Mouse (Mus musculus): ENCODE measurements around the gene Dkkl1.

Gene Dkkl1

DNA sequence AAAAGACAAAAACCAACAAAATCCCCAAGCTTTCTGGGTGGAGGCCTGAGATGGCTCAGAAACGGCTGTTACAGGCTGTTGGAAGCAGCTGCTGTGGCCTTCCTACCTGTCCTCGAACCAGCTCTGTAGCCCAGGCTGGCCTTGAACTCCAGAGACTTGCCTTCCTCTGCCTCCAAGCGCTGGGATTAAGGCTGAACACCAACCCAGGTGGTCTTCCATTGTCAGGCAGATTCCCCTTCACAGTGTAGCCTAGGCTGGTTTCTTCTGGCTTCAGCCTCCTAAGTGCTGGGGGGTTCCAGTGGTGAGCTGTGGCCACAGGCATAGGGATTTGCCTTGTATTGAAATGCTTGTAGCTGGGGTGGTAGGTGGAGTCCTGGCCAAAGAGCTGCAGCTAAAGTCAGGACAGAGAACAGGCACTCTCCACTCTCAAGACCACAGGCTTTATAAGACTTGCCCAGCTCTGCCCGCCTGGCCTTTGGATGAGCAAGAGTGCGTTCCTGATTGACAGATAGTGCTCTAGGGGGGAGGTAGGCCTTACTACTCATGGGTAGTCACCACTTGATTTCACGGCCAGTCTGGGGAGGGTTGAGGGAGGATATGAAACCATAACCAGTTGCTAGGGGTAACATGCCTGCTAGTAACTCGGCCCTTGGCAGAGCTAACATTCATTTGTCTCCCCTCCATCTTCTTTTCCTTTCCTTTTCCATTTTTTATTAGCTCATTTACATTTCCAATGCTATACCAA lies 17.7 kb upstream of the Dkkl1 start:
- DNase-seq (ENCODE audit: low read depth, low spot score): no peak

DNA sequence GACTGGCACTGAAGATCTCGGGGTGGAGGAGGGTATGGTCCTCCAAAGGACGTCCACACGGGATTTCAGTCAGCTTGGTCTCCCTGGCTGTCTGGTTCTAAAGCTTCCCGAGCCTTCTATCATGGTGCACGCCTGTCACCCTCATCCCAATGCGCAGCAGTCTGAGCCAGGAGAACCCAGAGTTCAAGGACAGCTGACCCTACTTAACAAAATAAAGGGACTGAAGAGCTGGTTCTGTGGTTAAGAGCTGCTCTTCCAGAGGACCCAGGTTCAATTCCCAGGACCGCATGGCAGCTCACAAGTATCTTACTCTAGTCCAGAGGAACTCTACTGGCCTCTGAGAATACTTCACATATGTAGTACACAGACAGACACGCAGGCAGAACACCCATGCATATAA lies 17.1 kb upstream of the Dkkl1 start:
- DNase-seq (ENCODE audit: low read depth, low spot score): no peak

DNA sequence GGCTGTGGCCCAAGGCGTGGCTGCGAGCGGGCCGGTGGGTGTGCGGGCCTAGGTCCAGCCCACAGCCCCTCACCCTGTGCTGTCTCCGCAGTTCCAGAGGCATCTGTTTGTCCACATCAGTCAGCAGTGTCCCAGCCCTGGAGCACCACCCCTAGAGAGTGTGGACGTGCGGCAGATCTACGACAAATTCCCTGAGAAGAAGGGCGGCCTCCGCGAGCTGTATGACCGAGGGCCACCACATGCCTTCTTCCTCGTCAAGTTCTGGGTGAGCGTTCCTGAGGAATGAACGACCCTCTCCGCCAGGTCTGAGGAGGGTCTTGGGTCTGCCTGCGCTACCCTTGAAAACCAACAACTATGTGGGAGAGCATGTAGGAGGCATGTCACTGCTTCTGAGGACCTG lies 16.6 kb upstream of the Dkkl1 start:
- no peak for DNase-seq (ENCODE audit: low read depth, low spot score)

DNA sequence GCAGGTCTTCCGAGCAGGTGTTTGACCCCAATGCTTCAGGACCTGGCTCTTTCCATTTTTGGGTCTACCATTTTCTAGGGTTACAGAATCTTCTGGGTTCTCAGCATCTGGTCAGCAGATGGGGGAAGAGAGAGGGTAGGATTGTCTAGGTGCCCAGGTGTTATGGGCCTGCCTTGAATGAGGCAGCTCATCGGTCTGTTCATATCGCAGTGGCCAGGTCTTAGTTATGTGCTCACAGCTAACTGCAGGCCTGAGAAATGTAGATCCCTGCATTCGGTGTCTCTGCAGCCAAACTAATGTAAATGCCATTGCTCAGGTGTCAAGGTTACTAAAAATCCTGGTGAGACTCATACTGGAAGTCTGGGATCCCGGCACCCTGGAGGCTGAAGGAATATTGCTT lies 14.5 kb upstream of the Dkkl1 start:
- DNase-seq (ENCODE audit: low read depth, low spot score): no peak

DNA sequence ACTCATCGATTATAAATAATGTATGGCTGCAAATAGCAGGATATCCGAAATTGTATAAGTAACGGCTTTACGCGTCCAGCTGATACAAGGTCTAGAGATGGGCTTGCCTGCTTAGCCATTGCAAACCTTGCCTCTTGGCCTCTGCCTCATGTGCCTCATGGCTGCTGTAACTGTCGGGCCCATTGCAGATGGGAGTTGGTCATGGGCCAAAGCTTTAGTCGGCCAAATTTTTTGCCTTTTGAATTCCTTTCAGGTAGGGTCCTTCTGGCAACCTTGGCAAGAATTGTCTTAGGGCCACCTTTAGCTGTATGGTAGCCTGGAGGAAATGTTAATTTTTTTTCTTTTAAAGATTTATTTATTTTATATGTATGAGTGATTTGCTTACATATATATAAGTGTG lies 12.9 kb upstream of the Dkkl1 start:
- DNase-seq (ENCODE audit: low read depth, low spot score): no peak

DNA sequence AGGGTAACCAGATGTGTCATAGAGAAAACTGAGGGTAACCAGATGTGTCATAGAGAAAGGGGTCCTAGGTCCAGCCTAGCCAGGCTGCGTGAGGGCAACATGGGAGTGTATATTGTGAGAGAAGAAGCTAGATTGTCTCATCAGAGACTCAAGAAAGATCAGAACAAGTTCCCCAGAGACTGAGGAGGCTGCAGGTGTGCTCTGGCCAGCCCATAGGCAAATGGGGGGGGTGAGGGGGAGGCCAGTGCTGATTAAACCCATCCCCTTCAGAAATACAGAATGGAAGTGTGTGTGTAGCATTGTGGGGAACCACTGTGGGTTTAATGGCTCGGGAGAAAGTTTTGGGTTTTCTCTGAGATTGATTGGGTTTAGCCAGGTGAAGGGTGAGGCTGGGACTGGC lies 9.7 kb upstream of the Dkkl1 start:
- DNase-seq (ENCODE audit: low read depth, low spot score): no peak

DNA sequence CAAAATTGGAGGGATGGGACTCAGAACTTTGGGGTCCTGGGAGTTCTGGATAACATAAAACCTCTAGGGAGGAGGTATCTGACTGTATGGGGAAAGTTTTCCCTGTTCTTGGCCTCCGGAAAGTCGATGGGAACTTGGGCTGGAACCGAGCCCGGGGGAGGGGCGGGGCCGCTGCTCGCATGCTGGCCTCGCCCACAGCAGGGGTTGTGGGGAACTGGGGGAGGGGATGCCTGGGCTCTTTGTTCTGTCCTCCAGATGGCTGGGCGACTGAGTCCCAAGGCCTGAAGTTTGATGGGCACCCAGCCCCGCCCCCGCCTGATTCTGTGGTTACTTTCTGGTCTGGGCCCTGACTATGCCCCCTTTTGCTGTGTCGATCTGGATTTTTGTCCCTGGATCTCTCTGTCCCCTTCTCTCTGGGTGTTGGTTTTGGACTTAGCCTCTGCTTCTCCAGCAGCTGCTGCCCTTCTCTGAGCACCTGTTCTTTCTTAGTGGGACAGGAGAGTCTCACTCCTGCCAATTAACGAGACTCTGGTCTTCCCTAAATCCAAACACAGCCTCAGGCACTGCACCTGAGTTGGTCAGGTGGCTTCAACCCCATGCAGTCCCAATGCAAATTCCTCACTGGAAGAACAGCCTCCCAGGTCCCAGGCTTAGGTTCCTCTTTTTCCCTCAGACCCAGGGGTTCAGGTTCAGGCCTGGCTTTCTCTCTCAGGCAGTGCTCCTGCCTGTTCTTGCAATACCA lies 4.7 kb upstream of the Dkkl1 start:
- DNase-seq (ENCODE audit: low read depth, low spot score): no peak

DNA sequence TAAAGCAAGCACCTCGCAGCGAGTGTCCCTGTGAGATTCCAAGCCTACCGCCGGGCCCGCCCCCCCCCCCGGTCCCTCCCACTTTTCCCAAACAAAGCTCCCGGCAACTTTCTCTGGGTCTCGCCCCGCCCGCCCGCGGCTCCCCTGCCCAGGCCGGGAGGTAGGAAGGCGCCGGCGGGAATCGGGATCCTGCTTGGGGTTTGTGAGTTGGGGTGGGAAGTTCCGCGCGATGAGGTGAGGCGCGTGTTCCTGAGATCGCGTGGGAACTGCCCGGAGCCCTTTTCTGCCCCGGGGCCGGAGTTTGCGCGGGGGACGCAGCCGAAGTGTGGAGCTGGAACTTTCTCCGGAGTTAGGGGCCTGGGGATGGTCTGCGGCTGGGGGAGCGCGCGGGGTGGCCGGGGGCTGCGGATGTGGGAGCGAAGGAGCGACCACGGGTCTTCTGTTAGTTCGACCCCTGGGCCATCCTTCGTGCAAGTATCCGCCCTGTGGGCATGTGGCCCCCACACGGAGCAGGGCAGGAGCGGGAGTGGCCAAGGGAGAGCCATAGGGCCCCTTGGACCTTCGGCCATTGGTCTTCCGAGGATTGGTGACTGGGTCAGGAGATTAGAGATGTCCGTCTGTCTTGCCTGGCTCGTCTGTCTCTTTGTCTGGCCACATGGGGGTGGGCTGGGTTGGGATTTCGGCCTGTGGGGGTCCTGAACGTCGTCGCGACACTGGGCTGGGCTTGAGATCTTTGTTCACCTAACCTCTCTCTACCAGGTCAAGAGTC lies 3.9 kb upstream of the Dkkl1 start, which contains the start of gene Tead2:
Gene Tead2, plus strand, starts transcription at position 81 of the 769 bp plus-strand sequence.
- DNase-seq (ENCODE audit: low read depth, low spot score): no peak

DNA sequence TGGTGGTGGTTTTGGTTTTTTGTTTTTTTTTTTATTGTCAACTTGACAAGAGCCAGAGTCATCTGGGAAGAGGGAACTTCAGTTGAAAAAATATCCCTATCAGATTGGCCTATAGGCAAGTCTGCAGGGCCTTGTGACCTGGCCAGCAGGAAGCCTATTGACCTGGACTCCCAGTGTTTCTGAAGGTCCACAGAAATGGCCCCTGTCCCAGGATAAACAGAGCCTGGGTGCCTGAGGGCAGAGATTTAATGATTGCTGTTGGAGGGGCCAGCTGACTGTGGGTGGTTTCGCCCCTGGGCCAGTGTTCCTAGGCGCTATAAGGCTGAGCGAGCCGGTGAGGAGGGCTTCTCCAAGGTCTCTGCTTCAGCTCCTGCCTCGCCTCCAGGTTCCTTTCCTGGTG lies 1.8 kb upstream of the Dkkl1 start:
- DNase-seq (ENCODE audit: low read depth, low spot score): no peak

DNA sequence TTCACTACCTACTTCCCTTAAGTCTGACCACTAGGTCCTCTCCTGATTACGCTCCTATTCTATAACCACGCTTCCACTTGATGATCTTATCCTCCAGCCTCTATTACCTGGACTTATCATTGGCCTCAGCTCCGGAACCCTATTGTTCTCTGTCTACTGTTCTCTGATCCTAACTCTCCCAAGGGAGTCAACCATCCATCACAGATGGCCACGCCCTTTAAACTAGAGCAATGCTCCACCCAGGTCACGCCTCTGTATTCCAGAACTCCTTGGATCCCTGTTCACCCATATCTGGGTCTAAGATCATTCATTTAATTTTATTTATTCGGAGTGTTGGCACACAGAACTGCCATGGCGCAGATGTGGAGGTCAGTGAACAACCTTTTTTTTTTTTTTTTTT lies 409 bp upstream of the Dkkl1 start:
- peak; percentile 5 for DNase-seq (ENCODE audit: low read depth, low spot score)

DNA sequence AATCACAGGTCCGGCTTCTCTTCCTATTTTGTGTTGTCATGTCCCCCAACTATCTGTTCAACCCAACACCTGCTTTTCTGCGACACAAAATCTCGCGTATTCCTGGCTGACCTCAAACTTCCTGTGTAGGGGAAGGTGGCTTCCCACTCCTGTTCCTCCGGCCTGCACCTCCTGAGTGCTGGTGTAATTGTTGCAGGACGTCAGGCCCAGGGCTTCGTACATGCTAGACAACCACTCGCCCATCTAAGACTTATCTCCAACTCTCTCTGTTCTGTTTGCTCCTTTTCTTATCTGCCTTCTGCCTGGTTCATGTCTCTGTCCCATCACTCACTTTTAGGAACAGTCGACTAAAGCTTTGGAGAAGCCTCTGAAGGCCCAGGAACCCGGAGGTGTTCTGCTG lies 877 bp downstream of the Dkkl1 start:
- DNase-seq (ENCODE audit: low read depth, low spot score): no peak

DNA sequence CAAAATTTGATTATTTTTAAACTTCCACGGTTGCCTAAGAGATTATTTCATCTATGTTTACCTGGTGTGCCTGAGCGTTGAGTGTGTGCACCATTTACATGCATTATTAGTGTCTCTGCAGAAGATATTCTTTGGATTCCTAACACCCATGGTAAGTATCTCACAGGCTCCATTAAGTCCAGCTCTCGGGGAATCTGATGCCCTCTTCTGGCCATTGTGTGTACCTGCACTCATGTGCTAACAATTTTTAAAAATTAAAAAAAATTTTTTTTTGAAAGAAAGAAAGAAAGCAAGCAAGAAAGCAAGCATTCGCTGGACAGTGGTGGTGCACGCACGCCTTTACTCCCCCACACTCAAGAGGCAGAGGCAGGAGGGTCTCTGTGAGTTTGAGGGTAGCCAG lies 3.7 kb downstream of the Dkkl1 start:
- no peak for DNase-seq (ENCODE audit: low read depth, low spot score)

DNA sequence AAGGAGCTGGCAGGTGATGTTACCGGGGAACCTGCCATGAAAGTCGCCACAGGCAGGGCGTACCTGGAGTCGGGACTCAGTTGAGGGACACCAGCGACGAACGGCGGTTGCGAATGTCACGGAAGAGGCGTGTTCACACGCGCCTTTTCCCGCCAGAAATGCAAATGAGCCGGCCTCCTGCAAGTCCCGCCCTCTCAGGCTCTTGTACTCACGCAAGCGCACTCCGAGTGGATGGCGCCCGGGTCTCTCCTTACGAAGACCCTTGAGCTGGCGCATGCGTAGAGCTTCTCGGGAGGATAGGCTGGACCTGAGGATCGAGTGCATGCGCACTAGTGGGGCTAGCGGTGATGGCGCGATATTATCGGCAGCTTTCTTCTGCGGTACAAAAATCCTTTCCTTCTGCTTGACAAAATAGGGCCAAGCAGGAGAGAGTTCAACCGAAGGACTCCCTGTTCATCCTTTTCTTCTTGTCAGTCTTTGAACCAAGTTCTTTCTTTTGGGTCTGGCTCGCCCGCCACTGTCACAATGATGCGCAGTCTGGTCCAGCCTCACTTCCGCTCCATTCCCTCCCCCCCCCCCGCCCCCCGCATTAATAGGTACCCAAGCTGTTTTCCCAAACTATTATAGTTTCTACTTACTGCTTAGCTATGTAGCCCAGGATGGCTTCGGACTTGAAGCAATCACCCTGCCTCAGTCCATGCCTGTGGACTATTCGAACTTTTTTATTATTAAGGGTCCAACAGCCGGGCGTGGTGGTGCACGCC lies 7.4 kb downstream of the Dkkl1 start, which contains the start of gene Ccdc155:
Gene Ccdc155, minus strand, starts transcription at position 513 of the 764 bp plus-strand sequence.
- peak; percentile 54 for DNase-seq (ENCODE audit: low read depth, low spot score)

DNA sequence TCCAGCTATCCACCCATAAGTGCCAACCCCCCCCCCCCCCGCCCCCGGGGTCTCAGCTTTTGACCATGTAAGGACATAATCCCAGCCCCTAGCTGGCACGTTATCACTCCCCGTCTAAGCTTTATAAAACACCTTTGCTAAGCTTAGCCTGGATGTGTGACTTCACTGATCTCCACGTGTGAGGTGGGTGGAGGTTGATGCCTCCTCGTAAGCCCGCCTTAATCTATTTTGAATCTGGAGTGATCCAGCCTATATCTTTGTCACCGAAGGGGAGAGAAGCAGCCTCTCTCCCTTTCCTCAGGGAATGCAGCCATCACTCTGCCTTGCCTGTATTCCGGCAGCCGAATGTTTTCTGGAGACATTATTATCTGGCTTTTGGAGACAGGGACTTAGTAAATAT lies 9.3 kb downstream of the Dkkl1 start:
- no peak for DNase-seq (ENCODE audit: low read depth, low spot score)

DNA sequence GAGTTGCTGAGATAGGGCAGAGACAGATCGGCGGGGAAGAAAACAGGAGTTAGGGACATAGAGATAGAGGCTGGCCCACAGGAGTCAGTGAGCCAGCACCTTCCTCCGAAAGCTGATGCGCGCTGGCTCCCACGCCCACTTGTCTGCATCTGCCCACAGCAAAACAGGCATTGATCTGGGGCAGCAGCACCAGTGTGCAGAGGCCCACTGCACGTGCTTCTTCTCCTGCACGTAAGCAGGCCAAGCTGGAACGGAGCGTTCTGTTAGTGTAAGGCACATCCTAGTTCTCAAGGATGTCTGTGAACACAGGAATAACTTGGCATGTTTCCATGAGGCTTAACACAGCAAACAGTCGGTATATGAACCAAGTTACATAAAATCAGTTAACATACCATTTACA lies 13.0 kb downstream of the Dkkl1 start:
- no peak for DNase-seq (ENCODE audit: low read depth, low spot score)

DNA sequence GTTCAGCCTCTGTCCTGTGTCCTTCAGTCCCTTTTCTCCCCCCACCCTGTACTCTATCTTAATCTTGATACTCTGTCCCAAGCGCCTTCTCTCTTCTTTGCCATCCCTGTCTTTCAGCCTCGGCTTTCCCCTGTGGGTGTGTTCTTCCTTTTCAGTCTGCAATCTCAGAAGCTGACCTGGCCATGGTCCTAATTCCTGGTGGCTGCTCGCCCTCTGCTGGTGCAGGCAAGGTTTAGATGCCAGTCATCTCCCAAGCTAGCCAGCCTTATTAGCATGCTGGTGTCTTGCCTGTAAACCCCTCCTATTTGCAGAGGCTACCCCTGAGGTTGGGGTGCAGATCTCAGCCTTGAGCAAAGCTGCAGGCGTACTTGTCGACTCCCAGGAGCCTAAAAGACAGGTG lies 13.5 kb downstream of the Dkkl1 start:
- DNase-seq (ENCODE audit: low read depth, low spot score): no peak

DNA sequence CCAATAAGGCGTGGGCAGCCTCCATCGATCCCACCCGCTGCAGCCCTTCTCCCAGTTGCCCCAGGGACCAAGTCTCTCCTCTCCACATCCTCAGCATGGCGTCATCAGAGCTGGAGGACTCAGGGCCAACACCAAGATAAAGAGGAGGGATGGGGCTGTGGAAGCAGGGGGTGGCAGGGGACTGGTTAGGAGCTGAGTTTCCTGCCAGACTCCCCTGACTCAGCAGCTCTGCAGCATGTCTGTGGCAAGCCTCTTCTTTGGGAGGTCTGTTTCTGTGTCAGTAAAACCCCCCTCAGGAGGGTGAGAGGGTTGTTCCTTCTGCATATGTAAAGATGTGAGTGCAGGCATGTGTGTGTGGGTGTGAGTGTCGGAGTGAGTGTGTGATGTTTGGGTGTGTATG lies 15.0 kb downstream of the Dkkl1 start:
- no peak for DNase-seq (ENCODE audit: low read depth, low spot score)

DNA sequence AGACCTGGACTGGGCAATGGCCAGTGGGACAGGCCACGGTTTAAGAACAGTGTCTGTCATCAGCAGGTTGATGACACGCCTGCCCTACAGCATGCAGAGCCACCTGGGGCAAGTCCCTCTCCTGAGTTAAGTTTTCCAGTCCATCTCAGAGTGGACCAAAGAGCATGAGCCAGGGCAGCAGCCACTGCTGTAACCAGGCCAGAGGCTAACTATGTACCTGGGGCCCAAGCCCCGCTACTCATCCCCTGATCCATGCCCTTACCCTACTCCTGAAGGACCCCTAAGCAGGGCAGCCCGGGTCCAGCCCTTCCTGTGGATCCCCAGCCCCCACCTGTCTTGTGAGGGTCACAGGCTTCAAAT lies 15.8 kb downstream of the Dkkl1 start:
- no peak for DNase-seq (ENCODE audit: low read depth, low spot score)

DNA sequence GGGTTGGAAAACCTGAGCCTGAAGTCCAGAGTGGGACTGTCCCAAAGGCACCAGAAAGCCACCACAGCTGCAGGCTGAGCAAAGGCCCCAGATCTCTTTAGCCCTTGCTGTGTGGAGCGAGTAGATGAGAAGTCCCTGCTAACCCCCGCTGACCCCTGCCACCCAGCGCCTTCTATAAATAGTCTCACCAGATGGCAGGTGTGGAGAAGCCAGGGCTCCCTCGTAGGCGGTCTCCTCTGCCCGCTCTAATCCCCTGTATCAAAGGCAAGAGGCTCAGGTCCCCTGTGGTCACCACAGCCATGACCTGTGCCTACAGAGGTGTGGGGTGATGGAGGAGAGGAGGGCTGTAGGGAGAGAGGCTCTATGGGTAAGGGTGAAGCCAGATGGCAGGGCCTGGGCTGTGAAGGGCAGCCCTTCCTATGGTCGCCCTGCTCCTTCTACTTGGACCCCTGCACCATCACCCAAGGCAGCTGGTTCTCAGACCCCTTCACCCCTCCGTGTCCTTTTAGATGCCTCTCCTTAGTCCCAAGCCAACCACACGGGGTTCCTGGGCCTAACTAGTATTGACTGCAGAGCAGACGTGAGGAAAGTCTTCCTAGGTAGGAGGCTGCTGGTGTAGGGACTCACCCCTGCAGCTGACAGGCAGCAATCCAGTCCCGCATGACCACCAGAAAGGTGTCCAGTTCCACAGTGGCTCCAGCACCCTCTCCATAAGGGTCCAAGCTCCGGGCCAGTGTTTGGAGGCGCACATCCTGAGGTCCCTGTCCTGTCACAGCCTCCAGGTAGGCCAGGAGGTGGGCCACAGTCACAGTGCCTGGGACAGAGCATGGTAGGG lies 16.4 kb downstream of the Dkkl1 start:
- DNase-seq (ENCODE audit: low read depth, low spot score): no peak

DNA sequence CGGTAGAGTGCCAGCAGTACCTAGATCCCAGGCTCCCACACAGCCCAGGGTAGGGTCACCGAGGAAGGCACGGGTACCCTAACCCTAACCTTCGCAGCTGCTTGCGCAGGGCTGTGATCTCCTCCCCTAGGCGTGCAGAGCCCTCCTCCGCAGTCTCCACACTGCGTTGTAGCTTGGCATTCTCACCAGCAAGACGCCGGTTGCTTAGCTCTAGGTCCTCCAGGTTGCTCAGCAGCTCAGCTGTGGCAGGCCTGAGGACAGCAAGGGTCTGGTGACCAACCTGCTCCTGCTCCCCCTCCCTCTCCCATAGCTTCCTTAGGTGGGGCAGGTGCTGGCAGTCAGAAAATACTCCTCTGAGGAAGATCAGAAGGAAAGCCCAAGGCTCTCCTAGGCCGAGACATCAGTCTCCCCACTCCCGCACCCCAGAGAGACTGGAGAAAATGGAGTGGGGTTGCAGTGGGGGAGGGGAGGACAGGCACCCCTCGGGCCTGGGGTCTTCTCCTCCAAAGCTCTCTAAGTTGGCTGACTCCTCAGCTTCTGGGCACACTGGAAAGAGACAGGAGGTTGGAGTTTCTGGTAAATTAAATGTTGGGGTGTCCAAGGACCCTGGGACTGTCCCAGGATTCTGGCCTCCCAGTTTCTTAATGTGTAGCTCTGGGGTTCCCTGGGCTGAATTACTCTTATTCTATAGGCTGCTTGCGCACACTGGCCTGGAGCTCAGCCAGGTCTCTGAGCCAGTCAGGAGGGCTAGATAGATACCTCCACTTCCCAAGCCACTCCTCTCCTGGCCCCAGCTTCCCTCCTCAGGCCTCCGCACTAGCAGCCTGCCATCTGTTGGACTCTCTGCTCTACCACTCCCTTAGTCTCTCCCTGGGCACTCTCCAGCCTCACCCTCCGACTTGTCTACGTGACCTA lies 17.8 kb downstream of the Dkkl1 start:
- no peak for DNase-seq (ENCODE audit: low read depth, low spot score)
